Mouse (Mus musculus) lung, postnatal 0 days (tissue): Measurements from ENCODE around the gene Ppp2r5e.

Experiments used
- CTCF ChIP-seq: IDR thresholded peaks from 2 replicates; pipeline ENCODE4 v1.5.1; 2016; ENCODE audit warnings: antibody characterized with exemption, mild to moderate bottlenecking
- EP300 ChIP-seq: IDR thresholded peaks from 2 replicates; pipeline ENCODE4 v1.6.1; 2016; ENCODE audit warnings: antibody characterized with exemption, mild to moderate bottlenecking, control low read depth

DNA sequence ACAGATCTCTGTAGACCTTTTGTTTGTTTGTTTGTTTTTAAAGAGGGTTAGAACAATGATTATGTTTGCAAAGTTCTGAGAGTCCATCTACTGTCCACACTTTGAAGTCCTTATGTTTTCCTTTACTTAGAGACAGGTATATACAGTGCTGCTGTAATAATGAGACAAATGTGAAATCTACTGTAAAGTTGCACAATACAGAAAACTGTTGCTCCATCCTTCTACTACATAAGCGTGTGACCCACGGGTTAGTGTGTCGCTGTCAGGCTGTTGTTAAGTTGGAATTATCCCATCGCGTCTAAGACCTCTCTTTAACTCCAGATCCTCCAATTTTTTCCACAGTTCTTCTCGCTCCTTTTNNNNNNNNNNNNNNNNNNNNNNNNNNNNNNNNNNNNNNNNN is 142.6 kb downstream of the Ppp2r5e start:
- TF ChIP-seq CTCF (no peak), EP300 (no peak)
